Mouse (Mus musculus) lung, embryonic 15.5 days (tissue): ENCODE measurements around the gene Gm13288. TPM values are rescaled to one million over a fixed set of nuclear protein-coding genes. Genes with fewer than 3 reads are reported as not detected.

Source experiments
- polyA plus RNA-seq: library from polyadenylated mRNA; unstranded; fragments of >200 nt; fragmentation: Nextera tagmentation; extraction: Ambion mirVana; gene quantifications from 2 replicates; pipeline ENCODE4 v1.2.1, GENCODE M21; 2015

Gene Gm13288
- polyA plus RNA-seq, 1 experiment from 2014 or later: 0.11 TPM

Other genes with a start within 250 kb of the Gm13288 start
- not detected in 2 replicates for gene Ifna15, start 247.3 kb upstream of the Gm13288 start, polyA plus RNA-seq
- not detected in 2 replicates for gene Ifna14, start 233.7 kb upstream of the Gm13288 start, polyA plus RNA-seq
- gene Ifna9, start 213.1 kb upstream of the Gm13288 start, polyA plus RNA-seq: not detected in 2 replicates
- gene Ifna12, start 202.2 kb upstream of the Gm13288 start, polyA plus RNA-seq: not detected in 2 replicates
- not detected in 2 replicates for gene C87499, start 171.1 kb upstream of the Gm13288 start, polyA plus RNA-seq
- gene Ifna13, start 161.1 kb upstream of the Gm13288 start, polyA plus RNA-seq: not detected in 2 replicates
- not detected in 2 replicates for gene Ifna16, start 128.6 kb upstream of the Gm13288 start, polyA plus RNA-seq
- not detected in 2 replicates for gene Ifna2, start 121.6 kb upstream of the Gm13288 start, polyA plus RNA-seq
- not detected in 2 replicates for gene Ifnab, start 114.2 kb upstream of the Gm13288 start, polyA plus RNA-seq
- gene Gm26566, start 83.7 kb upstream of the Gm13288 start, polyA plus RNA-seq: 1.1 and 1.7 TPM in 2 replicates
- 93.3 and 96.3 TPM in 2 replicates for gene Klhl9, start 83.1 kb upstream of the Gm13288 start, polyA plus RNA-seq
- not detected in 2 replicates for gene Gm13271, start 50.7 kb upstream of the Gm13288 start, polyA plus RNA-seq
- 0.21 and 0.68 TPM in 2 replicates for gene Gm13283, start 45.4 kb upstream of the Gm13288 start, polyA plus RNA-seq
- 0.22 and 0.74 TPM in 2 replicates for gene Gm13290, start 31.7 kb upstream of the Gm13288 start, polyA plus RNA-seq
- not detected in 2 replicates for gene Gm13289, start 28.6 kb upstream of the Gm13288 start, polyA plus RNA-seq
- gene Gm13272, start 25.7 kb upstream of the Gm13288 start, polyA plus RNA-seq: 0.39 TPM in 1 of 2 replicates, not detected in the other
- 0.66 TPM in 1 of 2 replicates, not detected in the other for gene Ifnz, start 23.4 kb upstream of the Gm13288 start, polyA plus RNA-seq
- not detected in 2 replicates for gene Gm13276, start 19.8 kb upstream of the Gm13288 start, polyA plus RNA-seq
- gene Gm13277, start 16.9 kb upstream of the Gm13288 start, polyA plus RNA-seq: not detected in 2 replicates
- gene Gm13278, start 14.0 kb upstream of the Gm13288 start, polyA plus RNA-seq: not detected in 2 replicates
- not detected in 2 replicates for gene Gm13275, start 11.0 kb upstream of the Gm13288 start, polyA plus RNA-seq
- not detected in 2 replicates for gene Gm13279, start 8.1 kb upstream of the Gm13288 start, polyA plus RNA-seq
- 1.5 and 1.7 TPM in 2 replicates for gene Gm13285, start 5.9 kb upstream of the Gm13288 start, polyA plus RNA-seq
- not detected in 2 replicates for gene Gm13287, start 2.3 kb upstream of the Gm13288 start, polyA plus RNA-seq
- not detected in 2 replicates for gene Ifna7, start 10.7 kb downstream of the Gm13288 start, polyA plus RNA-seq
- gene Ifna11, start 14.4 kb downstream of the Gm13288 start, polyA plus RNA-seq: not detected in 2 replicates
- gene Ifna6, start 21.9 kb downstream of the Gm13288 start, polyA plus RNA-seq: not detected in 2 replicates
- not detected in 2 replicates for gene Ifna5, start 30.0 kb downstream of the Gm13288 start, polyA plus RNA-seq
- gene Ifna4, start 36.3 kb downstream of the Gm13288 start, polyA plus RNA-seq: not detected in 2 replicates
- not detected in 2 replicates for gene Ifna1, start 44.6 kb downstream of the Gm13288 start, polyA plus RNA-seq
- gene Ifne, start 74.7 kb downstream of the Gm13288 start, polyA plus RNA-seq: not detected in 2 replicates